Comparison of ENCODE assay signal across 24 mouse cellular contexts in the genomic region with DNA sequence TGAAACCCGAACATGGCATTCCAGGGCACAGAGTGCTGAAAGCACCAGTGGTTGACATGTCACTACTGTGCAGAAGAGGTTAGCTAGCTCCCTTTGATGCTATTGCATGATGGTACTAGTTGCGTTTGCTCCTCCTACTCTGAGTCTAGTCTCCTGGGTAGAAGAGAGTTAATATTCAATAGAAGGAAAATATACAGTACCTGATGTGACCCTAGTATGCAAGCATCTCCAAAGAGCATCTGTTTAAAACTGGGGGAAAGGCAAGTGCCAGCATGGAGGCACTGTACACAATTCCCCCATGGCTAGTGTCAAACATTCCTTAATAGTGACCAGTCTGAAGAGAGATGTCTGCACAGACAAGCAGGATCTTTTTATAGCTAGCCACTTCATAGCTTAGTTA.
DNase-seq lines count a peak whose midpoint lies in the region; ATAC-seq and TF ChIP-seq lines count a peak whose summit lies in the region.
"Had no signal": no experiment of that assay in that cellular context is flagged by ENCODE, and none has a peak within 500 bp of the region (broad histone marks: within the 10 kb centered on the region; RNA-seq: fewer than 3 reads in every experiment).

No protein-coding gene starts in this region.

- 0 out of 2 replicates have a peak, but pooled peaks have one; percentile 23 for ATAC-seq in liver, embryonic 13.5 days (ENCODE audit: low read depth)
- ATAC-seq in liver, embryonic 11.5 days (replicated peaks; ENCODE audit: low FRiP score): no peak
- peak; percentile 77 for ATAC-seq in liver, embryonic 16.5 days (ENCODE audit: low read depth)
- no peak for ATAC-seq in liver, embryonic 12.5 days
- peak; percentile 57 for ATAC-seq in liver, postnatal 0 days
- ATAC-seq: activated CD4-positive, CD25-positive, alpha-beta regulatory T cell, adult 4 months; forebrain, embryonic 14.5 days; forebrain, embryonic 16.5 days; Patski had no signal

- DNase-seq in liver, embryonic 13.5 days: no peak
- no peak for DNase-seq in liver, embryonic 11.5 days (ENCODE audit: low spot score)
- DNase-seq in liver, postnatal 0 days: no peak
- no peak for DNase-seq in cerebellum, postnatal 10 days
- DNase-seq: adrenal gland, adult 8-10 months; adrenal gland, postnatal 14 days; adrenal gland, postnatal 36 days; cerebellum, adult 11-12 months; cerebellum, adult 2 months; cerebellum, adult 9-10 months; cerebellum, postnatal 14 days; cerebellum, postnatal 36 days; embryo, embryonic 11 days had no signal

- H3K27me3 ChIP-seq in liver, embryonic 13.5 days: no peaks in the 10 kb centered on the region
- no peaks in the 10 kb centered on the region for H3K27me3 ChIP-seq in liver, embryonic 11.5 days (replicated peaks; ENCODE audit: control insufficient read depth, insufficient read depth, low read length)
- no peaks in the 10 kb centered on the region for H3K27me3 ChIP-seq in liver, embryonic 16.5 days (ENCODE audit: control insufficient read depth, insufficient read depth, low read depth, low read length)
- no peaks in the 10 kb centered on the region for H3K27me3 ChIP-seq in liver, embryonic 12.5 days (replicated peaks)
- no peaks in the 10 kb centered on the region for H3K27me3 ChIP-seq in liver, postnatal 0 days (ENCODE audit: insufficient read depth, low read length)
- H3K27me3 ChIP-seq: embryonic facial prominence, embryonic 13.5 days; embryonic facial prominence, embryonic 15.5 days; forebrain, embryonic 12.5 days; Patski had no signal

- H3K27ac ChIP-seq in liver, embryonic 13.5 days: no peak overlapping the region
- no peak overlapping the region for H3K27ac ChIP-seq in liver, embryonic 11.5 days (ENCODE audit: low read depth, low read length)
- H3K27ac ChIP-seq in liver, embryonic 16.5 days (ENCODE audit: low read length): no peak overlapping the region
- no peak overlapping the region for H3K27ac ChIP-seq in liver, embryonic 12.5 days
- no peak overlapping the region for H3K27ac ChIP-seq in liver, postnatal 0 days (ENCODE audit: low read depth)
- H3K27ac ChIP-seq: embryonic facial prominence, embryonic 13.5 days; embryonic facial prominence, embryonic 15.5 days; forebrain, embryonic 10.5 days; forebrain, embryonic 12.5 days had no signal

- no peak for TF ChIP-seq CTCF in liver, postnatal 0 days (IDR thresholded peaks at IDR 0.05; ENCODE audit: low read depth)

- no peak overlapping the region for H3K9ac ChIP-seq in liver, embryonic 13.5 days
- no peak overlapping the region for H3K9ac ChIP-seq in liver, embryonic 11.5 days (ENCODE audit: low read depth, low read length)
- H3K9ac ChIP-seq in liver, embryonic 16.5 days (ENCODE audit: low read depth, low read length): no peak overlapping the region
- no peak overlapping the region for H3K9ac ChIP-seq in liver, embryonic 12.5 days
- no peak overlapping the region for H3K9ac ChIP-seq in liver, postnatal 0 days (replicated peaks)
- H3K9ac ChIP-seq: embryonic facial prominence, embryonic 13.5 days; embryonic facial prominence, embryonic 15.5 days; forebrain, embryonic 12.5 days had no signal

- 61% methylated on average over 2 of the region's 2 CpGs for WGBS in liver, embryonic 13.5 days (ENCODE audit: insufficient replicate concordance)
- WGBS in liver, embryonic 11.5 days: 79% methylated on average over 2 of the region's 2 CpGs
- WGBS in liver, embryonic 16.5 days (ENCODE audit: insufficient replicate concordance): 55% methylated on average over 2 of the region's 2 CpGs
- WGBS in liver, embryonic 12.5 days (ENCODE audit: insufficient replicate concordance): 71% methylated on average over 2 of the region's 2 CpGs
- WGBS in liver, postnatal 0 days (ENCODE audit: insufficient replicate concordance): 40% methylated on average over 2 of the region's 2 CpGs

- H3K4me1 ChIP-seq in liver, embryonic 13.5 days (replicated peaks): peaks cover 8% of the 10 kb centered on the region; the same call in 1 of the 2 replicates
- no peaks in the 10 kb centered on the region for H3K4me1 ChIP-seq in liver, embryonic 11.5 days (replicated peaks; ENCODE audit: control insufficient read depth, insufficient read depth, low read length)
- H3K4me1 ChIP-seq in liver, embryonic 16.5 days (ENCODE audit: control insufficient read depth, low read depth, low read length): no peaks in the 10 kb centered on the region
- H3K4me1 ChIP-seq in liver, embryonic 12.5 days: 0 out of 2 replicates have a peak, but pooled peaks cover 8% of the 10 kb centered on the region
- peaks cover 3% of the 10 kb centered on the region; the same call in 1 of the 2 replicates for H3K4me1 ChIP-seq in liver, postnatal 0 days (ENCODE audit: insufficient read depth)
- H3K4me1 ChIP-seq: forebrain, embryonic 12.5 days had no signal

- H3K4me2 ChIP-seq in liver, embryonic 13.5 days: no peak overlapping the region
- H3K4me2 ChIP-seq in liver, embryonic 11.5 days: no peak overlapping the region
- H3K4me2 ChIP-seq in liver, embryonic 16.5 days (ENCODE audit: low read depth, low read length): no peak overlapping the region
- H3K4me2 ChIP-seq in liver, embryonic 12.5 days: no peak overlapping the region
- H3K4me2 ChIP-seq in liver, postnatal 0 days (ENCODE audit: low read depth, low read length): no peak overlapping the region
- H3K4me2 ChIP-seq: embryonic facial prominence, embryonic 13.5 days; embryonic facial prominence, embryonic 15.5 days; forebrain, embryonic 12.5 days had no signal

- TF ChIP-seq EP300 in liver, postnatal 0 days (IDR thresholded peaks at IDR 0.05; ENCODE audit: low read depth): no peak

- H3K9me3 ChIP-seq in liver, embryonic 13.5 days (replicated peaks): no peaks in the 10 kb centered on the region
- no peaks in the 10 kb centered on the region for H3K9me3 ChIP-seq in liver, embryonic 11.5 days (ENCODE audit: control insufficient read depth, low read length)
- H3K9me3 ChIP-seq in liver, embryonic 16.5 days (replicated peaks; ENCODE audit: control insufficient read depth, low read length): no peaks in the 10 kb centered on the region
- H3K9me3 ChIP-seq in liver, embryonic 12.5 days (replicated peaks): no peaks in the 10 kb centered on the region
- no peaks in the 10 kb centered on the region; the same call in 1 of the 2 replicates for H3K9me3 ChIP-seq in liver, postnatal 0 days (ENCODE audit: low read length)
- H3K9me3 ChIP-seq: embryonic facial prominence, embryonic 13.5 days; embryonic facial prominence, embryonic 15.5 days; forebrain, embryonic 10.5 days; forebrain, embryonic 12.5 days had no signal

- no peaks in the 10 kb centered on the region for H3K36me3 ChIP-seq in liver, embryonic 13.5 days
- H3K36me3 ChIP-seq in liver, embryonic 11.5 days (ENCODE audit: control insufficient read depth, insufficient read depth, low read length): no peaks in the 10 kb centered on the region
- no peaks in the 10 kb centered on the region for H3K36me3 ChIP-seq in liver, embryonic 16.5 days (ENCODE audit: control insufficient read depth, insufficient read depth)
- H3K36me3 ChIP-seq in liver, embryonic 12.5 days: 0 out of 2 replicates have a peak, but pooled peaks cover 3% of the 10 kb centered on the region
- no peaks in the 10 kb centered on the region for H3K36me3 ChIP-seq in liver, postnatal 0 days (replicated peaks; ENCODE audit: insufficient read depth, low read length)
- H3K36me3 ChIP-seq: embryonic facial prominence, embryonic 13.5 days; embryonic facial prominence, embryonic 15.5 days; forebrain, embryonic 12.5 days had no signal

- no peak overlapping the region for H3K4me3 ChIP-seq in liver, embryonic 13.5 days (replicated peaks)
- no peak overlapping the region for H3K4me3 ChIP-seq in liver, embryonic 11.5 days (ENCODE audit: low read depth, low read length)
- H3K4me3 ChIP-seq in liver, embryonic 16.5 days (ENCODE audit: low read depth, low read length): no peak overlapping the region
- H3K4me3 ChIP-seq in liver, embryonic 12.5 days: no peak overlapping the region
- no peak overlapping the region for H3K4me3 ChIP-seq in liver, postnatal 0 days (ENCODE audit: low read depth, low read length)
- H3K4me3 ChIP-seq: embryonic facial prominence, embryonic 13.5 days; embryonic facial prominence, embryonic 15.5 days; erythroblast, embryonic 14.5 days; forebrain, embryonic 10.5 days; forebrain, embryonic 12.5 days had no signal

Comparison
In these comparisons a context has a peak if more than half of its experiments do, and no peak if none do; other contexts are left out.
1. ATAC-seq: peak in liver, embryonic 13.5 days (single experiment), liver, embryonic 16.5 days (single experiment) and liver, postnatal 0 days (single experiment); none in liver, embryonic 11.5 days (single experiment) and liver, embryonic 12.5 days (single experiment).